Mouse (Mus musculus) hematopoietic stem cell, adult 5-6 weeks (primary cell): ENCODE results near the gene Atpaf2. TPM values are rescaled to one million over a fixed set of nuclear protein-coding genes. Genes with fewer than 3 reads are reported as not detected.
"Not testable (repeated sequence)": the region's sequence is repeated elsewhere in the genome, so short reads cannot be mapped to it uniquely, and the experiment has no call there.

ENCODE experiments used
- ATAC-seq, 2 experiments: fragments of 125-278 bp in 1 of 2; replicated peaks in 1 of 2; 2 replicates each; pipeline ENCODE4 v1.8.0; 2016 to 2017; ENCODE audit warnings: inconsistent platforms in 2 of 2, mild to moderate bottlenecking in 2 of 2, moderate number of reproducible peaks in 2 of 2, low read depth in 1 of 2, moderate TSS enrichment in 1 of 2; ENCODE audit not compliant: low FRiP score in 2 of 2, poor library complexity in 2 of 2, severe bottlenecking in 2 of 2, insufficient read depth in 1 of 2, low TSS enrichment in 1 of 2
- total RNA-seq: library from RNA; stranded (forward); fragments of 172-1452, 232-1000 nt; gene quantifications from 2 replicates; pipeline ENCODE4 v1.2.3, GENCODE M21; 2017

The Atpaf2 gene
- total RNA-seq, result 42.1 and 91.4 TPM in 2 replicates

- peak in 1 of 2 experiments; percentile 10; a peak in 1 of 4 replicates for ATAC-seq
Observed at GRCm38 (mm10) chr11:60417717-60418472, at the start of gene Atpaf2. TSS of gene Atpaf2 (minus strand) at chr11:60418457.

GRCm38 (mm10) chr11:60465943-60466380 lies 47.7 kb upstream of the Atpaf2 start:
- no peak for ATAC-seq

- ATAC-seq, result no peak
Observed at GRCm38 (mm10) chr11:60457973-60458372, 39.7 kb upstream of the Atpaf2 start.

- ATAC-seq, result peak; percentile 16 to 23; a peak in 2 of 4 replicates
Observed at GRCm38 (mm10) chr11:60454745-60455087, 36.5 kb upstream of the Atpaf2 start.

- peak; percentile 95 to 96 for ATAC-seq
Observed at GRCm38 (mm10) chr11:60454080-60454744, 36.0 kb upstream of the Atpaf2 start, which contains the start of gene Drg2. TSS of gene Drg2 (plus strand) at chr11:60454591.

GRCm38 (mm10) chr11:60444007-60444406 lies 25.8 kb upstream of the Atpaf2 start:
- no peak for ATAC-seq

GRCm38 (mm10) chr11:60442896-60443295 lies 24.6 kb upstream of the Atpaf2 start:
- no peak for ATAC-seq

GRCm38 (mm10) chr11:60440176-60440575 lies 21.9 kb upstream of the Atpaf2 start:
- ATAC-seq, result no peak

GRCm38 (mm10) chr11:60439621-60440020 lies 21.4 kb upstream of the Atpaf2 start:
- ATAC-seq, result not testable (repeated sequence)

- no peak for ATAC-seq
Observed at GRCm38 (mm10) chr11:60436618-60437017, 18.4 kb upstream of the Atpaf2 start.

- no peak for ATAC-seq
Observed at GRCm38 (mm10) chr11:60435133-60435532, 16.9 kb upstream of the Atpaf2 start.

- no peak for ATAC-seq
Observed at GRCm38 (mm10) chr11:60433501-60433900, 15.2 kb upstream of the Atpaf2 start.

- ATAC-seq, result no peak
Observed at GRCm38 (mm10) chr11:60427628-60428027, 9.4 kb upstream of the Atpaf2 start.

GRCm38 (mm10) chr11:60426417-60426816 lies 8.2 kb upstream of the Atpaf2 start:
- no peak for ATAC-seq

- ATAC-seq, result no peak
Observed at GRCm38 (mm10) chr11:60423006-60423405, 4.7 kb upstream of the Atpaf2 start.

- no peak for ATAC-seq
Observed at GRCm38 (mm10) chr11:60422046-60422668, 3.9 kb upstream of the Atpaf2 start.

- no peak for ATAC-seq
Observed at GRCm38 (mm10) chr11:60418473-60418803, 181 bp upstream of the Atpaf2 start.

- ATAC-seq, result peak; percentile 94 to 96
Observed at GRCm38 (mm10) chr11:60416963-60417716, 1.1 kb downstream of the Atpaf2 start, which contains the start of gene Gid4. TSS of gene Gid4 (plus strand) at chr11:60417145.
